Mouse (Mus musculus) MEL (cell line): ENCODE data around the gene Prf1.

Experiments
- CTCF ChIP-seq, 3 experiments: IDR thresholded peaks in 2 of 3; conservative IDR thresholded peaks in 1 of 3; 2 replicates each; pipeline ENCODE4 v1.5.1; 2011 to 2012; ENCODE audit warnings: low read length in 3 of 3, low read depth in 2 of 3, mild to moderate bottlenecking in 2 of 3, improper control_type of control experiment in 1 of 3, inconsistent platforms in 1 of 3, mixed read lengths in 1 of 3, moderate library complexity in 1 of 3; ENCODE audit not compliant: control insufficient read depth in 1 of 3, insufficient read depth in 1 of 3, poor library complexity in 1 of 3, severe bottlenecking in 1 of 3
- E2F4 ChIP-seq: IDR thresholded peaks from 2 replicates; pipeline ENCODE4 v1.6.1; 2011; ENCODE audit warnings: low read depth, low read length, improper control_type of control experiment, borderline replicate concordance
- EP300 ChIP-seq, 2 experiments: IDR thresholded peaks; 2 replicates each; pipeline ENCODE4 v1.6.1; 2011; ENCODE audit warnings: improper control_type of control experiment in 2 of 2, low read length in 2 of 2, low read depth in 1 of 2, mild to moderate bottlenecking in 1 of 2
- JUND ChIP-seq: IDR thresholded peaks from 2 replicates; pipeline ENCODE4 v1.6.1; 2011; ENCODE audit warnings: low read depth, mild to moderate bottlenecking, improper control_type of control experiment, low read length
- MAFK ChIP-seq: IDR thresholded peaks from 2 replicates; pipeline ENCODE4 v1.6.1; 2011; ENCODE audit warnings: low read depth, mild to moderate bottlenecking, low read length, improper control_type of control experiment, borderline replicate concordance
- MAX ChIP-seq: IDR thresholded peaks from 2 replicates; pipeline ENCODE4 v1.6.1; 2011; ENCODE audit warnings: low read length, improper control_type of control experiment
- POLR2A ChIP-seq, 2 experiments: IDR thresholded peaks; 2 replicates each; pipeline ENCODE4 v1.6.1; 2011 to 2012; ENCODE audit warnings: low read length in 2 of 2, mild to moderate bottlenecking in 2 of 2, control low read depth in 1 of 2, improper control_type of control experiment in 1 of 2, low read depth in 1 of 2, moderate library complexity in 1 of 2; ENCODE audit not compliant: control insufficient read depth in 1 of 2, insufficient read depth in 1 of 2, poor library complexity in 1 of 2
- POLR2AphosphoS2 ChIP-seq: IDR thresholded peaks from 2 replicates; pipeline ENCODE4 v1.6.1; 2011; ENCODE audit warnings: low read length, improper control_type of control experiment
- SMC3 ChIP-seq: IDR thresholded peaks from 2 replicates; pipeline ENCODE4 v1.6.1; 2011; ENCODE audit warnings: low read depth, low read length, improper control_type of control experiment
- TCF12 ChIP-seq: IDR thresholded peaks from 2 replicates; pipeline ENCODE4 v1.6.1; 2014; ENCODE audit warnings: low read depth, mild to moderate bottlenecking, inconsistent platforms, low read length, improper control_type of control experiment, moderate library complexity
- UBTF ChIP-seq: IDR thresholded peaks from 2 replicates; pipeline ENCODE4 v1.6.1; 2012; ENCODE audit warnings: low read depth, mild to moderate bottlenecking, inconsistent platforms, low read length, improper control_type of control experiment, moderate library complexity, borderline replicate concordance; ENCODE audit not compliant: insufficient read depth
- USF1 ChIP-seq: IDR thresholded peaks from 2 replicates; pipeline ENCODE4 v1.6.1; 2014; ENCODE audit warnings: low read depth, mild to moderate bottlenecking, inconsistent platforms, low read length, improper control_type of control experiment, moderate library complexity

- TF ChIP-seq TCF12 = no peak
- TF ChIP-seq MAX = no peak
- TF ChIP-seq CTCF (IDR thresholded peaks at IDR 0.05 in 2 of 3, conservative IDR thresholded peaks at IDR 0.05 in 1 of 3; ENCODE audit: control insufficient read depth in 1 of 3, insufficient read depth in 1 of 3, low read depth in 2 of 3, low read length in 3 of 3, poor library complexity in 1 of 3, severe bottlenecking in 1 of 3) = no peak
- TF ChIP-seq E2F4 = no peak
- no peak for TF ChIP-seq POLR2A (IDR thresholded peaks at IDR 0.05; ENCODE audit: control insufficient read depth in 1 of 2, insufficient read depth in 1 of 2, low read depth in 1 of 2, low read length in 2 of 2, poor library complexity in 1 of 2)
- no peak for TF ChIP-seq USF1
- TF ChIP-seq EP300 (IDR thresholded peaks at IDR 0.05; ENCODE audit: low read depth in 1 of 2, low read length in 2 of 2) = no peak
- no peak for TF ChIP-seq POLR2AphosphoS2
- TF ChIP-seq MAFK = no peak
- TF ChIP-seq SMC3 = no peak
- TF ChIP-seq UBTF = no peak
- TF ChIP-seq JUND = no peak
Observed at GRCm38 (mm10) chr10:61325782-61326328, 28.2 kb downstream of the Prf1 start.
